Mouse (Mus musculus): ENCODE results near the gene Aspn. TPM values are rescaled to one million over a fixed set of nuclear protein-coding genes. Genes with fewer than 3 reads are reported as not detected.

The Aspn gene
- total and polyA plus RNA-seq, 3 experiments = 4.3 to 16.7 (median 13.8) TPM

DNA sequence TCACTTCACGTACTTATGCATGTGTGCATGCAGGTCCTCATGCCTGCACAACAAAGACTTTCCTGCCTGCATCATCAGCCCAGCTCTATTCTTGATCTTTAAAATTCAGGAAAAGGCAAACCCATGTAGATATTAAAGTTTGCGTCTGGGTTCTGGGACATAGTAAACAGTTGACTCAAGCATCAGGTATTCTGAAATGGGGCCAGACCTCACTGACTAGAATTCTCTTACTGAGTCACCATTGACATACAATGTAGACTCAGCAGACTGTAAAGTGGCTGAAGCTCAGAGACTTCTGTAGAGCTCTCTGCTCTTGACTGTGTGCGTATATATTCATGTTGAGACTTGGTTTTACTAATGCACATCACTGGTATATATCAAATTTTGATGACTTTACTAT, 5.4 kb downstream of the Aspn start:
- H3K4me1 ChIP-seq (ENCODE audit: control insufficient read depth, insufficient read depth, low read length) = peaks cover 5% of the 10 kb centered on the region
- no peaks in the 10 kb centered on the region for H3K79me2 ChIP-seq (replicated peaks; ENCODE audit: control insufficient read depth, insufficient read depth, low read length)
- H3K27me3 ChIP-seq (ENCODE audit: control insufficient read depth, insufficient read depth, low read length) = no peaks in the 10 kb centered on the region
- no peak for DNase-seq
- no peak overlapping the region for H3K9ac ChIP-seq (ENCODE audit: low read depth, low read length)
- peaks cover 2% of the 10 kb centered on the region; the same call in 1 of the 2 replicates for H3K36me3 ChIP-seq (ENCODE audit: control insufficient read depth, insufficient read depth, low read length)
- TF ChIP-seq EP300 (IDR thresholded peaks at IDR 0.05; ENCODE audit: insufficient read depth, low read depth, low read length) (no peak), POLR2A (IDR thresholded peaks at IDR 0.05; ENCODE audit: insufficient read depth, low read depth, low read length) (no peak), CTCF (IDR thresholded peaks at IDR 0.05) (no peak)
- 79% methylated on average over 3 of the region's 3 CpGs for WGBS
- H3K4me3 ChIP-seq = no peak overlapping the region
- H3K27ac ChIP-seq = no peak overlapping the region; the same call in 1 of the 2 replicates
- intact Hi-C loops (cut with DNase I) = loop anchor here (5.0 kb wide), 2 partner anchors 42 to 97 kb away; no protein-coding TSS in a partner anchor

GRCm38 (mm10) chr13:49554519-49554918, 10.3 kb downstream of the Aspn start:
- WGBS = 89% methylated on average over 5 of the region's 5 CpGs
- no peaks in the 10 kb centered on the region for H3K27me3 ChIP-seq (ENCODE audit: control insufficient read depth, insufficient read depth, low read length)
- no peaks in the 10 kb centered on the region; the same call in 1 of the 2 replicates for H3K4me1 ChIP-seq (ENCODE audit: control insufficient read depth, insufficient read depth, low read length)
- intact Hi-C loops (cut with DNase I) = no loop called here
- H3K79me2 ChIP-seq (replicated peaks; ENCODE audit: control insufficient read depth, insufficient read depth, low read length) = no peaks in the 10 kb centered on the region
- DNase-seq = no peak
- 0 out of 2 replicates have a peak, but pooled peaks cover 2% of the 10 kb centered on the region for H3K36me3 ChIP-seq (ENCODE audit: control insufficient read depth, insufficient read depth, low read length)
- no peak overlapping the region for H3K27ac ChIP-seq
- H3K4me3 ChIP-seq = no peak overlapping the region
- TF ChIP-seq CTCF (IDR thresholded peaks at IDR 0.05) (no peak), EP300 (IDR thresholded peaks at IDR 0.05; ENCODE audit: insufficient read depth, low read depth, low read length) (no peak), POLR2A (IDR thresholded peaks at IDR 0.05; ENCODE audit: insufficient read depth, low read depth, low read length) (no peak)
- no peak overlapping the region for H3K9ac ChIP-seq (ENCODE audit: low read depth, low read length)

- intact Hi-C loops (cut with DNase I) = loop anchor here (5.0 kb wide), 1 partner anchor 91 kb away; no protein-coding TSS in a partner anchor
- H3K36me3 ChIP-seq (ENCODE audit: control insufficient read depth, insufficient read depth, low read length) = peaks cover 2% of the 10 kb centered on the region; the same call in 1 of the 2 replicates
- H3K4me1 ChIP-seq (ENCODE audit: control insufficient read depth, insufficient read depth, low read length) = peaks cover 2% of the 10 kb centered on the region
- no peak overlapping the region for H3K9ac ChIP-seq (ENCODE audit: low read depth, low read length)
- no peaks in the 10 kb centered on the region for H3K27me3 ChIP-seq (ENCODE audit: control insufficient read depth, insufficient read depth, low read length)
- WGBS = 62% methylated on average over 1 of the region's 1 CpGs
- peak in 1 of 2 experiments; percentile 46 for DNase-seq
- TF ChIP-seq POLR2A (IDR thresholded peaks at IDR 0.05; ENCODE audit: insufficient read depth, low read depth, low read length) (no peak), EP300 (IDR thresholded peaks at IDR 0.05; ENCODE audit: insufficient read depth, low read depth, low read length) (0 out of 2 replicates have a peak, but pooled peaks have one; percentile 57), CTCF (IDR thresholded peaks at IDR 0.05) (no peak)
- H3K79me2 ChIP-seq (replicated peaks; ENCODE audit: control insufficient read depth, insufficient read depth, low read length) = no peaks in the 10 kb centered on the region
- no peak overlapping the region for H3K27ac ChIP-seq
- H3K4me3 ChIP-seq = no peak overlapping the region
These were observed 12.0 kb downstream of the Aspn start for GRCm38 (mm10) chr13:49556203-49556602.

DNA sequence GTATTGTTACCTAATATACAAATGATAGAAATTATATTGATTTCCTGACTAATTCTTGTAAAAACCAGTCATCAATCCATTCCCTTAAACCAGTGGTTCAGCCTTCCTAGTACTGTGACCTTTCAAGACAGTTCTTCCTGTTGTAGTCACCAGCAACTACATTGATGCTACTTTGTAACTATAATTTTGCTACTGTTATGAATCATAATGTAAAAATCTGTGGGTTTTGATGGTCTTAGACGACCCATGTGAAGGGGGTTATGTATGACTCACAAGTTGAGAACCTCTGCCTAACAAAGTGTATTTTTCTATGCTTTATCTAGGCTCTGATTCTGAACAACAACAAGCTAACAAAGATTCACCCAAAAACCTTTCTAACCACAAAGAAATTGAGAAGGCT, 12.7 kb downstream of the Aspn start:
- intact Hi-C loops (cut with DNase I) = loop anchor here (5.0 kb wide), 1 partner anchor 90 kb away; no protein-coding TSS in a partner anchor

DNA sequence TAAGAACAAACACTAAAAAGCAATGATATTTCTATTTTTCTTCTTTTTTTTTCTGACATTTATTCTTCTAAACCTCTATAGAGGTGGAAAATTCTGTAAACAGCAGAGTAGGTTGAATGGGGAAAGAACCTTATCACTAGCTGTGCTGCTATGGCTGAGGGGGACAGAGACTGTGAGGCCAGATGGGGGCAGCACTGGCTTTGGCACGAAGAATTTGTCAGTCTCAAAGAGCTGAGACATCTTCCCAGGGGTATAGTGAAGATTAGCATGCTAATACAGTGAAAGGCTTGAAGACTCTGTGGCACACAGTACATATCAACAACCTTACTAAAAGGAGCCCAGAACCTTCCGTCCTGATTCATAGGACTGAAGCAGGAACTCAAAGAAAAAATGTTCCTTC, 14.9 kb downstream of the Aspn start:
- 37% methylated on average over 2 of the region's 2 CpGs for WGBS
- intact Hi-C loops (cut with DNase I) = loop anchor here (5.0 kb wide), 1 partner anchor 88 kb away; no protein-coding TSS in a partner anchor
- peak; percentile 54 to 70 for DNase-seq
- peaks cover 2% of the 10 kb centered on the region for H3K4me1 ChIP-seq (ENCODE audit: control insufficient read depth, insufficient read depth, low read length)
- TF ChIP-seq CTCF (IDR thresholded peaks at IDR 0.05) (peak; percentile 71), EP300 (IDR thresholded peaks at IDR 0.05; ENCODE audit: insufficient read depth, low read depth, low read length) (0 out of 2 replicates have a peak, but pooled peaks have one; percentile 13), POLR2A (IDR thresholded peaks at IDR 0.05; ENCODE audit: insufficient read depth, low read depth, low read length) (no peak)
- no peaks in the 10 kb centered on the region for H3K79me2 ChIP-seq (replicated peaks; ENCODE audit: control insufficient read depth, insufficient read depth, low read length)
- H3K9ac ChIP-seq (ENCODE audit: low read depth, low read length) = no peak overlapping the region
- H3K4me3 ChIP-seq = no peak overlapping the region
- H3K27me3 ChIP-seq (ENCODE audit: control insufficient read depth, insufficient read depth, low read length) = no peaks in the 10 kb centered on the region
- peaks cover 2% of the 10 kb centered on the region; the same call in 1 of the 2 replicates for H3K36me3 ChIP-seq (ENCODE audit: control insufficient read depth, insufficient read depth, low read length)
- no peak overlapping the region for H3K27ac ChIP-seq

More for the DNA sequence above, 12.7 kb downstream of the Aspn start:
- no peaks in the 10 kb centered on the region for H3K79me2 ChIP-seq (replicated peaks; ENCODE audit: control insufficient read depth, insufficient read depth, low read length)
- WGBS = 45% methylated on average over 1 of the region's 1 CpGs
- H3K4me3 ChIP-seq = no peak overlapping the region
- TF ChIP-seq EP300 (IDR thresholded peaks at IDR 0.05; ENCODE audit: insufficient read depth, low read depth, low read length) (no peak), CTCF (IDR thresholded peaks at IDR 0.05) (no peak), POLR2A (IDR thresholded peaks at IDR 0.05; ENCODE audit: insufficient read depth, low read depth, low read length) (no peak)
- DNase-seq = no peak
- H3K27me3 ChIP-seq (ENCODE audit: control insufficient read depth, insufficient read depth, low read length) = no peaks in the 10 kb centered on the region
- H3K4me1 ChIP-seq (ENCODE audit: control insufficient read depth, insufficient read depth, low read length) = peaks cover 2% of the 10 kb centered on the region
- no peak overlapping the region for H3K27ac ChIP-seq
- H3K9ac ChIP-seq (ENCODE audit: low read depth, low read length) = no peak overlapping the region
- peaks cover 2% of the 10 kb centered on the region; the same call in 1 of the 2 replicates for H3K36me3 ChIP-seq (ENCODE audit: control insufficient read depth, insufficient read depth, low read length)

- intact Hi-C loops (cut with DNase I) = no loop called here
- Histone ChIP-seq H3K27ac (no peak overlapping the region; the same call in 1 of the 2 replicates), H3K9ac (ENCODE audit: low read depth, low read length) (no peak overlapping the region), H3K4me3 (no peak overlapping the region), H3K79me2 (replicated peaks; ENCODE audit: control insufficient read depth, insufficient read depth, low read length) (no peaks in the 10 kb centered on the region), H3K4me1 (ENCODE audit: control insufficient read depth, insufficient read depth, low read length) (peaks cover 2% of the 10 kb centered on the region), H3K27me3 (ENCODE audit: control insufficient read depth, insufficient read depth, low read length) (no peaks in the 10 kb centered on the region), H3K36me3 (ENCODE audit: control insufficient read depth, insufficient read depth, low read length) (peaks cover 2% of the 10 kb centered on the region; the same call in 1 of the 2 replicates)
- DNase-seq = no peak
- TF ChIP-seq POLR2A (IDR thresholded peaks at IDR 0.05; ENCODE audit: insufficient read depth, low read depth, low read length) (no peak), EP300 (IDR thresholded peaks at IDR 0.05; ENCODE audit: insufficient read depth, low read depth, low read length) (no peak), CTCF (IDR thresholded peaks at IDR 0.05) (no peak)
- WGBS = 22% methylated on average over 2 of the region's 2 CpGs
These were observed 16.6 kb downstream of the Aspn start for GRCm38 (mm10) chr13:49560886-49561285.

All from heart, adult 2 months (tissue).